Mouse (Mus musculus) lung, postnatal 36 days (tissue): ENCODE measurements around the gene Emc1.

ENCODE experiments used
- DNase-seq: peaks from one replicate; pipeline ENCODE4 v3.0.0; 2022; ENCODE audit warnings: mixed read lengths

Emc1 gene

DNA sequence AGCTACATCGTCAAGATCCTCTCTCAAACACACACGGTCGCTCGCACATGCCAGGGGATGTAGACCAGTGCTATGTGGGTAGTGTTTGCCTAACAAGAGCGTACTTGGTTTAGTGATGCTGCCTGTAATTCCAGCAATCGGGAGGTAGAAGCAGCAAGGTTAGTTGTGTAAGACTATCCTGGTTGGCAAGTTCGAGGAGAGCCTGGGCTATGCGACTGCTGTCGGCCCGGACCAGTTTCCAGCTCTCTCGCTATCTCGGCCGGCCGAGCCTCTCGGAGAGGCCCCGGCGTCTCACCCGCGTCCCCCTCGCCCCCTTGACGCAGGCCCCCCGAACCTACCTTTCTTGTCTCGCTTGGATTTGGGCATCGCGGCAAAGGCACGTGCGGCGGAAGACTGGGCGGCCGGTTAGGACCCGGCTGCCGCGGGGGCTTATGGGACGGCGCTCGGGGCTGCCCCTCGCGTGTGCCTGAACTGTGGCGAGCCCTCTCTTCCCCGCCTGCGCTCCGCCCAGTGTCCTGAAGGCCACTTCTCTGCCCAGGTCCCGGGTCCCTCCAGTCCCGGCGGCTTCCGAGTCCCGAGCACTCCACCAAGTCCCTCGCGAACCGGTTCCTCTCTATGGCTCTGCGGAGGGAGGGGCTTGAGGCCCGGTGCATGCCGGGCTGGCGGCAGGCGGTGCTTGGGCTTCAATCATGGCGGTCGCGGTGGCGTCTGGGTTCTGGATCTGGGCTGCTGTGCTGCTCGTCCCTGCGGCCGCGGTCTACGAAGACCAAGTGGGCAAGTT is at the start of gene Emc1, which contains the start of the genes Mrto4 and Ubr4:
Emc1 (plus strand) TSS at position 657 of the 781 bp plus-strand sequence.
Mrto4 (minus strand) TSS at position 646 of the 781 bp plus-strand sequence.
Ubr4 (plus strand) TSS at position 679 of the 781 bp plus-strand sequence.
- peak; percentile 88 for DNase-seq

DNA sequence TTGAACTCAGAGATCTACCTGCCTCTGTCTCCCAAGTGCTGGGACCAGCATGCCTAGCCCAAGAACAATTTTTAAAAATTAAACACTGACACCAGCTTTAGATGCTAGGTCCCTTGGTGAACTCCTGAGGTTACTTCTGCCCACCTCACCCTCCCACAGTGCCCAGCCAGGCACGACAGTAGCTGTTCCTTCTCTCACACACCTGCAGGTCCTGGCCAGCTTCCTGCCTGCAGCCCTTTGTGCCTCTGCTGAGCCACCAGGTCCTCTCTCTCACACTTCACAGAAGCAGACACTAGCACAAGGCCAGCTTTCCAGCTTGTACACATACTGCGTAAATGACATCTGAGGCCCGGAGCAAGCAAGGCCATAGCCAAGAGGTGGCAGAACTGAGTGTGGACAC is 46.9 kb upstream of the Emc1 start:
- no peak for DNase-seq

DNA sequence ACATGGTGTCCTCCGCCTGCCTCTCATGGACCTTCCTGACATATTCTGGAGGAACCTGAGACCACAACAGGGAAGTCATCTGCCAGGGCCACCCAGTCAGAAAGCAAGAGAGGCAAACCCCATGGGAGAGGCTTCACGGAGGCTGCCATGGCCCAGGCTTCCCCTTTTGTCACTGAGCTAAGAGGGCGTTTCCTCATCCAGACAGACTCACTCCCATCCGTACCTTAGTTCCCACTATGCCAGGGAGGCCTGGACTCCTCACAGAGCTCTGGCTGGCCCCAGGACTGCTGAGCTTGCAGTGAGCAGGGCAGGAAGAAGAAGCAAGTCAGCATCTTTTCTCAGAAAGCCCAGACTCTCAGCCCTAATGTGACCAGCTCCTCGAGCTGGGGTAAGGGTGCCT is 44.5 kb upstream of the Emc1 start:
- DNase-seq = peak; percentile 59

- no peak for DNase-seq
These were observed 42.7 kb upstream of the Emc1 start for GRCm38 (mm10) chr4:139309651-139310050.

DNA sequence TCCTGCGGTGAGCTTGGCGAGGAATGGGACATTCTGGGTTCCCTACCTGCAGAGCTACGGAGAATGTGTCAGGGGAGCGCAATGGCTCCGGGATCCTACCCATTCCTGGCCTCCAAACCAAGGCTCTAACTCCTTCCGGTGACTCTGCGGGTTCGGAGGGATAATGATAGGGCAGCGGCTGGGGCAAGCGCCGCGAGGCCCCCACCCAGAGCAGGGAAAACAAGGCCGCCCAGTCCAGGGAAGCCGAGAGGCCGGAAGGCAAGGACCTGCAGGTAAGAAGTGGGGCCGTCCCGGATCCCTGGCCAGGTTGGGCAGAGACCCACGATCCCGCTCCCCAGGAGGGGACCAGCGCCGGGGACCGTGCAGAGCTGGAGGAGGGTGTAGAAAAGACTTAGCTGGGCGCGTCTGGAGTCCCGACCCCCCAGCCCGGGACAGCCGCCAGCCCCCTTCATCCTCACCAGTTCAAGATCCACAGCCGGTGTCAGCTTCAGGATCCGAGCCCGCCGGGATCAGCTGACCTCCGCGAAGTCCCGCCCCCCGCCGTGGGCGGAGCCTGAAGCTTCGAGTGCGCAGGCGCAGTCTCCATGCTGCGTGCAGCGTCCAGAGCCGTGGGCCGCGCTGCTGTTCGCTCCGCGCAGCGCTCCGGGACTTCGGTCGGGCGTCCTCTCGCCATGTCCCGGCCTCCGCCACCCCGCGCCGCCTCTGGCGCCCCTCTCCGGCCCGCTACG is 42.1 kb upstream of the Emc1 start, which contains the start of the genes Pqlc2 and Akr7a5:
Pqlc2 (minus strand) TSS at position 538 of the 728 bp plus-strand sequence.
Akr7a5 (plus strand) TSS at position 574 of the 728 bp plus-strand sequence.
- DNase-seq = peak; percentile 98

GRCm38 (mm10) chr4:139310899-139311701 is 41.3 kb upstream of the Emc1 start:
- DNase-seq = no peak

DNA sequence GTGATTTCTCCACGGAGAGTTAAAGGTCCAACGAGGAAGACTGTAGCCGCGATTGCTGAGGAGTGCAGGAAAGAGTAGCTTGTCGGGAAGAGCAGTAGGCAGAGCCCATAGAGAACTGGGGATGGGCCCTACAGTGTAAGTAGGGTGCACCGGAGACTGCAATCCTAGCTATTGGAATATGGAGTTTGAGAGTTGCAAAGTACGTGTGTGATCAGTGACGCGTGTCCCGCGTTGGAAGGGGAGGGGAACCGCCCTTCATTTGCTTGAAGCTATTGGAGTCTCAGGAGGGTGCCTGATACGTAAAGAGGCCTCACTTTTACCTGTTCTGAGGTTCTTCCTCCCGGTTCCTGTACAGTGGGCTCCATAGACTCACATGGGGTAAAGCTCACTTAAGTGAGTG is 40.7 kb upstream of the Emc1 start:
- DNase-seq = no peak

DNA sequence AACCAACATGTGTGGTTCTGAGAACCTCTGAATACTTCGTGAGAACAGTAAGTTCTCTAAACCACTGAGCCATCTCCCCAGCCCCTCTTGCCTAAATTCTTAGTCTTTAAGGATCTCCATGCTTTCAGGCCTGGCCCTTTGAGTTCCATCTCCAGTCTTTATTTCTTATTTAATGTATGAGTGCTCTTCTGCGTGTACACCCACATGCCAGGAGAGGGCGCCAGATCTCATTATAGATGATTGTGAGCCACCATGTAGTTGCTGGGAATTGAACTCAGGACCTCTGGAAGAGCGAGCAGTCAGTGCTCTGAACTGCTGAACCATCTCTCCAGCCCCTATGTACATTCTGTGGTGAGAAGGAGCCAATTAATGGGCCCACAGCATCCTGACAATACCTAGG is 39.8 kb upstream of the Emc1 start:
- peak; percentile 64 for DNase-seq

DNA sequence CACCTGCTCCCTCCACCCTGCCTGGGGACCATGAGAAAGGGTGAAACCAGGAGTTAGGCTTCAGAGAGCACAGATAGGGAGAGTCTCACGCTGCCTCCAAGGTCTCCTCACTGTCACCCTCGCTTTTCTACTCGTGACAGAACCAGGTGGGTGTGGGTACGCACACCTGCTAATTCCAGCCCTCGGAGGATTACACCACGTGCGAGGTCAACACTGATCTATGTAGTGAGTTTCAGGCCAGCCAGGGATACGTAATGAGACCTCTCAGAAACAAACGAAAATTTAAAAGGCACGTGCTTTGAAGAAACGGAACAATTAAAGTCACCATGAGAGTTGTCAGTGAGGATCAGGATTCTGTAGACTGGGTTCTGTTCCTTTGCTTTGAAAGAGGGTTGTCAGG is 33.9 kb upstream of the Emc1 start:
- no peak for DNase-seq

DNA sequence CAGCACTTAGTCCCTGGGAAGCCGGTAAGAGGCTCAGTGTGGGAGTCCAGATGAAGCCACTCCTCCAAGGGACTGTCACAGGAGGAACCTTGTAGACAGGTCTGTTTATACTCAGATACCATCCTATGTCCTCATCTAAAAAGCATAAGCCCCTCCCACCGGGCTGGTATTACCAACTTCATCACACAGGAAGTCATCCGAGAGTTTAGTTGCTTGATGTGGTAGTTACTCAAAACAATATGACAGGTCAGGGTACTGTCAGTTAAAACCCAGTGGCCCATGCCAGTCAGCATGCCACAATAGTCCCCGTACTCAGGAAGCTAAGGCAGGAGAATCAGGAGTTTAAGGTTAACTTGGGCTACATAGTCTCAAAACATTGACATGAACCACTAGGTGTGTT is 32.6 kb upstream of the Emc1 start:
- DNase-seq = no peak

DNA sequence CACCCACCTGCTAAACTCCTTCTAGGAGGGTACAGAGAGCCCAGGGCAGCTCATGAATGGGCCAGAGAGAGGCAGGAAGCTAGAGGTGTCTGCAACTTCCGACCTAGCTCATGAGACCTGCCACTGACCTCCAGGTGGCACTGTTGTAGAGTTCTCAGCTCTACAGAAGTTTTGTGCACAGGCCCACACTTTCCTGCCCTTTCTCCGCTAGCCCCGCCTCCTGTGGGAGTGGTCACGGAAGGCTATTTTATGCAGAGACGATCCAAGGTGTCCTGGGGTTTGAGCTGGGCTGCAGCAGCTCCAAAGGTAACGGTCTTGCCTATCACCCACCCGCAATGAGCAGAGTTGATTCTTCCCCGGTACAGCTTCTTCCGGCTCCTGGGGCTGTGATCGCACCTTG is 21.8 kb upstream of the Emc1 start:
- DNase-seq = peak; percentile 92

- no peak for DNase-seq
These were observed 17.6 kb upstream of the Emc1 start for GRCm38 (mm10) chr4:139334631-139335295.

- DNase-seq = no peak
These were observed 16.9 kb upstream of the Emc1 start for GRCm38 (mm10) chr4:139335507-139335906.

GRCm38 (mm10) chr4:139336822-139337483 is 15.4 kb upstream of the Emc1 start:
- peak; percentile 84 for DNase-seq

DNA sequence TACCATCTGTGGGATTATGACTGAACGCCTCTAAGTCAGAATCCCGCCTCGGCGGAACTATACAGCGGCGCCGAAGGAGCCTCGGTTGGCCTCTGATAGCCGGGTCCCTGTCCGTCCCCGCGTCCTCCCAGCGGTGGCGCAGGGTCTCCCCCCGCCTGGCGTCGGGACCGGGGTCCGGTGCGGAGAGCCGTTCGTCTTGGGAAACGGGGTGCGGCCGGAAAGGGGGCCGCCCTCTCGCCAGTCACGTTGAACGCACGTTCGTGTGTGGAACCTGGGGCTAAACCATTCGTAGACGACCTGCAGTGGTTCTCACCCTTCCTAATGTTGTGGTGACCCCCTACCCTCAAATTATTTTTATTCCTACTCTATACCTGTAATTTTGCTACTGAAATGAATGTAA is 14.2 kb upstream of the Emc1 start:
- no peak for DNase-seq

DNA sequence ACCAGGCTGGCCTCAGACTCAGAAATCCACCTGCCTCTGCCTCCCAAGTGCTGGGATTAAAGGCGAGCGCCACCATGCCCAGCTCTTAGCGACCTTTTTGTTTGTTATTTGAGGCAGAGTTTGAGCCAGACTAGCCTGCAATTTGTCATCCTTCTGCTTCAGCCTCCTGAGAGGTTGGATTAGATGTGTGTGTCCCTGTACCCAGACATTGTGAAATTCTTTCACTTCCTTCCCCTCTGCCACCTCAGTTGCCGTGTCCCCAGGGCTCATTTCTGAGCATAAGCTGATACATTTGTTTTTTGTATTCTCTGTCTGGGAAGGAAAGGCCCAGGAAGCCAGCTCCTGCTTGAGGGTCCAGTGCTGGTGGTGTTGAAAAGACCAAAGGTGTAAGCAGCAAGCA is 11.6 kb upstream of the Emc1 start:
- no peak for DNase-seq

DNA sequence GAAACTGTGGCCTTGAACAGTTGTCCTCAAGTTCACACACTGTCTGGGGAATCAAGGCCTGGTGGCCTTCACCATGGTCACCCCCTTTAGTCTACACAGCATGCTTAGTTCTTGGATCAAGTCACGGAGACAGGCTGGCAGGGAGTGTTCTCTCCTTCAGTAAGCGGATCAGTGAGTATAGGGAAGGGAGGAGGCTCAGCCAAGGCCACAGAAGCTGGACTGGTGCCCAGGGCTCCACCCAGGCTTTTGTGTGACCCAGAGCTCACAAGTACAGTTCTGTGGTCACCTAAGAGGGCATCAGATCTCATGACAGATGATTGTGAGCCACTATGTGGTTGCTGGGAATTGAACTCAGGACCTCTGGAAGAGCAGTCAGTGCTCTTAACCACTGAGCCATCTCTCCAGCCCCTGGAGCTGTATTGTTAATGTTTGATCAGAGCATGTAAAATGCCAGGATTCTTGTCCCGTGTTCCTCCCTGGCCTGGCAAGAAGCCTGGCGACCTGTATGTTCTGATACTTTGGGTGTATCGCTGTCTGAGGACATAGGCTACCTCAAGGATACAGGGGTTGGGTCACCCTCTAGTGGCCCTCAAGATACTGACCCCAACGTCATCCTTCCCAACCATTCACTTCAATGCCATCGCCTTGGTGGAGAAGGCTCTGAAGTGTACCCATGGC is 10.7 kb upstream of the Emc1 start:
- DNase-seq = peak; percentile 60

DNA sequence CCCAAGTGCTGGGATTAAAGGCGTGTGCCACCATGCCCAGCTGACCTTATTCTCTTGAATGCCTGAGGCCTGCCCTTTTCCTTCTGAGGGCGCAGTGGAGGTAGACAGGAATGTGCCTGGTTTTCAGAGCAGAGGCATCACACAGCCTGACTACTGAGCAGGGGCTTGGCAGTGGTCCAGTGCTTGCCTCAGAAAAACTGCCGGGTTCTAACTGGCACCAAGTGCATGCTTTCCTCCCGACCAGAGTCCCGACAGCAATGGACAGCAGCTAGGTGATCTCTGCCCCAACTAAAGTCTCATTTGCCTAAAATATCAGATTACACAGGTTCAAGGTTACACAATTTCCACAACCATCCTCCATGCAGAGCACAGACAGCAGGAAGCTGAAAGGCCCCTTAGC is 8.7 kb upstream of the Emc1 start:
- no peak for DNase-seq

DNA sequence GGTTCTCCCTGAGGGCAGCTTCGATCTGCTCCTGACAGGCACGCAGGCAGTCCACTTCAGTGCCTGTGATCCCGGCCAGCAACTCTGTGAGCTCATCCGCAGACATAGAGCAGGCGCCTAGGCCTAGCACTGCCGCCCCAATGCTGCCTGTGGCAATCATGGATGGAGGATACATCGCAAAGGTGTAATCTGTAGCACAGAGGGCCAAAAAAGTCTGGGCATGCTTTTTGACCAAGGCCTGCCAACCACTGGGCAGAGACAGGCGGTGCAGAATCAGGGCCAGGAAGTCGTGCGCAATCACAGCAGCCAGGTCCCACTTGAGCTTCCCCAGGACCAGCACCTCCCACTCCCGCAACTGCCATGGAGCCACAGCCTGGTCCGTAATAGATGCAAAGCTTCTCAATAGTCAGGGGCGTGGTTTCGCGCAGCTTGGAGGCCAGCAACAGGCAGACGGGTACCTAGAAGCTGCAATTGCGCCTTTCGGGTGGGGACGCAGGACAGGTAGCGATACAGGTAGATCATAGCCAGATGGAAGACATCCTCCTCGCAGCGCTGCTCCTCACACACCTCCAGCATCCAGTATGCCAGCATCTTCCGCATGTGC is 6.9 kb upstream of the Emc1 start:
- DNase-seq = no peak

DNA sequence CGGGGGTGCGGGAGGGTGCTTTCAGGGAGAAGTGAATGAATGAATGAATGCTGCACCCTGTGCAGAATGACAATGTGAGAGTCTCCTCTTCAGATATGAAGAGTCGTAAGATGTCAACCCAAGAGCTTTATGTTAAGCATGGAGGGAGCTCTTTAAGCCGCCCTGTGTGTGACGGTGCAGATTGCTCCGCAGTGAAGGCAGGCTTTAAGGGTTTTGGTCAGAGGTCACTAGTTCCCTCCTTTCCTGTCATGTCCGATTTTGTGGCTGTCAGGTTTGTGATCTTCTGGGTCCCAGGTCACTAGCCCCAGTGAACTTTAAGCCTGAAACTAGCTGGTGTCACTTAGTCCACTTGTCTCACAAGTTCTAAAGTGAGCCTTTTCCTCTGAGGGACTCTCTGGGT is 445 bp downstream of the Emc1 start:
- DNase-seq = no peak

- DNase-seq = peak; percentile 46
These were observed 4.8 kb downstream of the Emc1 start for GRCm38 (mm10) chr4:139357211-139357610.
